Mouse (Mus musculus): ENCODE results near the gene Tmem267. TPM values are rescaled to one million over a fixed set of nuclear protein-coding genes. Genes with fewer than 3 reads are reported as not detected.

Tmem267 gene
- polyA plus RNA-seq, 1 experiment from 2014 or later, result 1.2 TPM

- ATAC-seq, result no peak
- 89% methylated on average over 2 of the region's 2 CpGs for WGBS
- no peaks in the 10 kb centered on the region for H3K36me3 ChIP-seq (ENCODE audit: control insufficient read depth, insufficient read depth, low read length)
- H3K27me3 ChIP-seq (replicated peaks; ENCODE audit: control insufficient read depth, insufficient read depth, low read length), result no peaks in the 10 kb centered on the region
- H3K4me2 ChIP-seq (ENCODE audit: low read depth, low read length), result no peak overlapping the region
- H3K4me1 ChIP-seq (ENCODE audit: control insufficient read depth, insufficient read depth, low read length), result no peaks in the 10 kb centered on the region
- no peak overlapping the region for H3K9ac ChIP-seq (ENCODE audit: low read depth, low read length)
- H3K4me3 ChIP-seq (ENCODE audit: low read length), result no peak overlapping the region
- H3K27ac ChIP-seq (ENCODE audit: low read length), result no peak overlapping the region
- H3K9me3 ChIP-seq (ENCODE audit: control insufficient read depth, low read length), result no peaks in the 10 kb centered on the region
Measured at GRCm38 (mm10) chr13:119654734-119655133, 166.9 kb downstream of the Tmem267 start.

GRCm38 (mm10) chr13:119656246-119656645, 168.4 kb downstream of the Tmem267 start:
- no peak overlapping the region for H3K27ac ChIP-seq (ENCODE audit: low read length)
- H3K4me1 ChIP-seq (ENCODE audit: control insufficient read depth, insufficient read depth, low read length), result no peaks in the 10 kb centered on the region
- whole genome bisulfite sequencing, result 70% methylated on average over 2 of the region's 2 CpGs
- no peak overlapping the region for H3K9ac ChIP-seq (ENCODE audit: low read depth, low read length)
- H3K27me3 ChIP-seq (replicated peaks; ENCODE audit: control insufficient read depth, insufficient read depth, low read length), result no peaks in the 10 kb centered on the region
- no peaks in the 10 kb centered on the region for H3K9me3 ChIP-seq (ENCODE audit: control insufficient read depth, low read length)
- H3K36me3 ChIP-seq (ENCODE audit: control insufficient read depth, insufficient read depth, low read length), result no peaks in the 10 kb centered on the region
- H3K4me2 ChIP-seq (ENCODE audit: low read depth, low read length), result no peak overlapping the region
- ATAC-seq, result no peak
- H3K4me3 ChIP-seq (ENCODE audit: low read length), result no peak overlapping the region

GRCm38 (mm10) chr13:119656846-119657416, 169.1 kb downstream of the Tmem267 start:
- no peaks in the 10 kb centered on the region for H3K27me3 ChIP-seq (replicated peaks; ENCODE audit: control insufficient read depth, insufficient read depth, low read length)
- H3K9me3 ChIP-seq (ENCODE audit: control insufficient read depth, low read length), result no peaks in the 10 kb centered on the region
- H3K9ac ChIP-seq (ENCODE audit: low read depth, low read length), result no peak overlapping the region
- WGBS, result 77% methylated on average over 6 of the region's 6 CpGs
- H3K27ac ChIP-seq (ENCODE audit: low read length), result no peak overlapping the region
- H3K4me1 ChIP-seq (ENCODE audit: control insufficient read depth, insufficient read depth, low read length), result no peaks in the 10 kb centered on the region
- ATAC-seq, result no peak
- no peak overlapping the region for H3K4me3 ChIP-seq (ENCODE audit: low read length)
- no peaks in the 10 kb centered on the region for H3K36me3 ChIP-seq (ENCODE audit: control insufficient read depth, insufficient read depth, low read length)
- no peak overlapping the region for H3K4me2 ChIP-seq (ENCODE audit: low read depth, low read length)

Other genes with a start within 250 kb of the Tmem267 start
- gene Paip1, start 59.4 kb upstream of the Tmem267 start, polyA plus RNA-seq (2015; fragmentation: Nextera tagmentation; extraction: Ambion mirVana), result 51.3 and 56.3 TPM in 2 replicates
- gene 4833420G17Rik, start 25.3 kb upstream of the Tmem267 start, polyA plus RNA-seq (2015; fragmentation: Nextera tagmentation; extraction: Ambion mirVana), result 41.6 and 44.2 TPM in 2 replicates
- gene 3110070M22Rik, start 344 bp downstream of the Tmem267 start, polyA plus RNA-seq (2015; fragmentation: Nextera tagmentation; extraction: Ambion mirVana), result 0.92 and 1.1 TPM in 2 replicates
- 0.42 and 0.44 TPM in 2 replicates for gene Ccl28, start 135.8 kb downstream of the Tmem267 start, polyA plus RNA-seq (2015; fragmentation: Nextera tagmentation; extraction: Ambion mirVana)
- gene Hmgcs1, start 202.3 kb downstream of the Tmem267 start, polyA plus RNA-seq (2015; fragmentation: Nextera tagmentation; extraction: Ambion mirVana), result 247 and 266 TPM in 2 replicates